Mouse (Mus musculus) hindbrain, postnatal 0 days (tissue): Measurements from ENCODE around the gene Tdrkh. TPM values are rescaled to one million over a fixed set of nuclear protein-coding genes. Genes with fewer than 3 reads are reported as not detected.

Experiments
- ATAC-seq: fragments of 200-750 bp; cut with Nextera tagmentation; 2 replicates; pipeline ENCODE4 v1.8.0; 2017; ENCODE audit warnings: mild to moderate bottlenecking, moderate TSS enrichment, moderate library complexity
- DNase-seq: peaks from one replicate; pipeline ENCODE4 v3.0.0-alpha.2; 2015; ENCODE audit warnings: low spot score
- H3K27ac ChIP-seq: fragments of 300-500 bp; sonication (generic); 2 replicates; pipeline ENCODE4 v1.5.1; 2014; ENCODE audit warnings: mild to moderate bottlenecking
- H3K27me3 ChIP-seq: fragments of 300-500 bp; sonication (generic); 2 replicates; pipeline ENCODE4 v1.6.1; 2014; ENCODE audit warnings: low read length, mixed read lengths; ENCODE audit not compliant: insufficient read depth
- H3K36me3 ChIP-seq: fragments of 300-500 bp; sonication (generic); 2 replicates; pipeline ENCODE4 v1.6.1; 2014; ENCODE audit warnings: low read length, mixed read lengths; ENCODE audit not compliant: insufficient read depth
- H3K4me1 ChIP-seq: fragments of 300-500 bp; sonication (generic); 2 replicates; pipeline ENCODE4 v1.6.1; 2014; ENCODE audit warnings: antibody characterized with exemption, low read length, mixed read lengths; ENCODE audit not compliant: insufficient read depth
- H3K4me2 ChIP-seq: fragments of 300-500 bp; sonication (generic); 2 replicates; pipeline ENCODE4 v1.6.1; 2014; ENCODE audit warnings: low read depth, mild to moderate bottlenecking, low read length, moderate library complexity, mixed read lengths
- H3K4me3 ChIP-seq: fragments of 300-500 bp; sonication (generic); 2 replicates; pipeline ENCODE4 v1.5.1; 2014; ENCODE audit warnings: low read length
- H3K9ac ChIP-seq: fragments of 300-500 bp; sonication (generic); replicated peaks from 2 replicates; pipeline ENCODE4 v1.6.1; 2014; ENCODE audit warnings: mild to moderate bottlenecking, low read length, moderate library complexity, mixed read lengths
- H3K9me3 ChIP-seq: fragments of 300-500 bp; sonication (generic); 2 replicates; pipeline ENCODE4 v1.6.1; 2016; ENCODE audit warnings: low read length, mixed read lengths
- CTCF ChIP-seq: IDR thresholded peaks from 2 replicates; pipeline ENCODE4 v1.5.1; 2016; ENCODE audit warnings: antibody characterized with exemption, control low read depth, low read depth
- whole genome bisulfite sequencing: fragments of 180-500 bp; shearing (Covaris S2); extraction: QIAGEN DNeasy Blood & Tissue Kit; methylation state at CpG from one replicate; pipeline ENCODE4 v1.1.7; 2014; 5-methylcytosine and 5-hydroxymethylcytosine counted together
- polyA plus RNA-seq: library from polyadenylated mRNA; unstranded; fragments of >200 nt; fragmentation: Nextera tagmentation; extraction: Ambion mirVana; gene quantifications from 2 replicates; pipeline ENCODE4 v1.2.1, GENCODE M21; 2015
- total RNA-seq: library from RNA; depleted of rRNA; stranded (reverse); fragments of >200 nt; gene quantifications from 2 replicates; pipeline ENCODE4 v1.2.3, GENCODE M21; 2014; rRNA removed

Gene Tdrkh
- total RNA-seq (11.8 and 13.7 TPM in 2 replicates), polyA plus RNA-seq (46.8 and 48.6 TPM in 2 replicates)

GRCm38 (mm10) chr3:94413031-94413679 is at the start of gene Tdrkh:
TSS of gene Tdrkh (plus strand) at chr3:94413273.
- H3K27me3 ChIP-seq: no peaks in the 10 kb centered on the region
- peak within 1 kb of the TSS; percentile 57 for H3K4me3 ChIP-seq
- peak within 1 kb of the TSS; percentile 62 for H3K9ac ChIP-seq
- H3K4me1 ChIP-seq: no peaks in the 10 kb centered on the region
- DNase-seq (peak; percentile 99), ATAC-seq (peak; percentile 99)
- WGBS: 3% methylated on average over 52 of the region's 52 CpGs
- H3K36me3 ChIP-seq: no peaks in the 10 kb centered on the region
- H3K27ac ChIP-seq: peak within 1 kb of the TSS; percentile 71
- H3K4me2 ChIP-seq: peak within 1 kb of the TSS; percentile 89
- peak; percentile 47 for TF ChIP-seq CTCF
- H3K9me3 ChIP-seq: no peaks in the 10 kb centered on the region

GRCm38 (mm10) chr3:94363291-94364153 is 49.6 kb upstream of the Tdrkh start:
- 6% methylated on average over 97 of the region's 97 CpGs for WGBS

DNA sequence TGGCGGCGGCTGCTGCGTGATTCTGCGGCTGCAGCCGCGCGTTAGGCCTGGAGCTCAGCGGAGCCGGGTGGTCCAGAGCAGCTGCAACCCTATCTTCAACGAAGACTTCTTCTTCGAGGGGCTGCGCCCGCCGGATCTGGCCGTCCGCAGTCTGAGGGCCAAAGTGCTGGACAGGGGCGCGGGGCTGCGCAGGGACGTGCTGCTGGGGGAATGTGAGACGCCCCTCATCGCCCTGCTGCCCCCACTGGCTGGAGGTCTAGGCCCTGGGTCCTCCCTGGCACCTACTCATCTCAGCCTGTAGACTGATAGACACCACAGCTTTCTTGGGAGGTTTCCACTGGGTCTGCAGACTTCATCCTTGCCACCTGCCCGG is 48.9 kb upstream of the Tdrkh start:
- no peaks in the 10 kb centered on the region for H3K9me3 ChIP-seq
- no peak; the same call in 1 of the 2 replicates for TF ChIP-seq CTCF
- H3K4me3 ChIP-seq: peak overlapping the region; percentile 49
- H3K27ac ChIP-seq: peak overlapping the region; percentile 56; the same call in 1 of the 2 replicates
- DNase-seq (no peak), ATAC-seq (peak; percentile 39)
- peak overlapping the region; percentile 76 for H3K4me2 ChIP-seq
- no peaks in the 10 kb centered on the region; the same call in 1 of the 2 replicates for H3K4me1 ChIP-seq
- H3K27me3 ChIP-seq: no peaks in the 10 kb centered on the region
- WGBS: 5% methylated on average over 23 of the region's 23 CpGs
- peak overlapping the region; percentile 80 for H3K9ac ChIP-seq
- H3K36me3 ChIP-seq: no peaks in the 10 kb centered on the region

More at GRCm38 (mm10) chr3:94363291-94364153, 49.6 kb upstream of the Tdrkh start:
- H3K27me3 ChIP-seq: no peaks in the 10 kb centered on the region
- H3K36me3 ChIP-seq: no peaks in the 10 kb centered on the region
- H3K4me1 ChIP-seq: no peaks in the 10 kb centered on the region; the same call in 1 of the 2 replicates
- H3K4me2 ChIP-seq: peak overlapping the region; percentile 76
- peak overlapping the region; percentile 49 for H3K4me3 ChIP-seq
- H3K27ac ChIP-seq: peak overlapping the region; percentile 56; the same call in 1 of the 2 replicates
- no peaks in the 10 kb centered on the region for H3K9me3 ChIP-seq
- peak; percentile 65 for DNase-seq
- no peak for TF ChIP-seq CTCF
- H3K9ac ChIP-seq: peak overlapping the region; percentile 80
- ATAC-seq: peak; percentile 65

- H3K9ac ChIP-seq: no peak overlapping the region
- DNase-seq: peak; percentile 89
- 24% methylated on average over 3 of the region's 3 CpGs for WGBS
- H3K27me3 ChIP-seq: no peaks in the 10 kb centered on the region
- peak; percentile 59; the same call in 1 of the 2 replicates for ATAC-seq
- H3K4me2 ChIP-seq: no peak overlapping the region
- H3K9me3 ChIP-seq: no peaks in the 10 kb centered on the region
- no peak overlapping the region for H3K4me3 ChIP-seq
- peak; percentile 97 for TF ChIP-seq CTCF
- no peaks in the 10 kb centered on the region for H3K36me3 ChIP-seq
- H3K4me1 ChIP-seq: no peaks in the 10 kb centered on the region; the same call in 1 of the 2 replicates
- H3K27ac ChIP-seq: no peak overlapping the region
These were observed 46.3 kb upstream of the Tdrkh start for GRCm38 (mm10) chr3:94366761-94367160.

GRCm38 (mm10) chr3:94367511-94367910 is 45.6 kb upstream of the Tdrkh start:
- DNase-seq: no peak
- 89% methylated on average over 6 of the region's 6 CpGs for WGBS
- no peak for ATAC-seq
- Histone ChIP-seq H3K4me1 (no peaks in the 10 kb centered on the region; the same call in 1 of the 2 replicates), H3K36me3 (no peaks in the 10 kb centered on the region), H3K9me3 (no peaks in the 10 kb centered on the region), H3K9ac (no peak overlapping the region), H3K4me2 (no peak overlapping the region), H3K4me3 (no peak overlapping the region), H3K27ac (no peak overlapping the region), H3K27me3 (no peaks in the 10 kb centered on the region)
- TF ChIP-seq CTCF: no peak

DNA sequence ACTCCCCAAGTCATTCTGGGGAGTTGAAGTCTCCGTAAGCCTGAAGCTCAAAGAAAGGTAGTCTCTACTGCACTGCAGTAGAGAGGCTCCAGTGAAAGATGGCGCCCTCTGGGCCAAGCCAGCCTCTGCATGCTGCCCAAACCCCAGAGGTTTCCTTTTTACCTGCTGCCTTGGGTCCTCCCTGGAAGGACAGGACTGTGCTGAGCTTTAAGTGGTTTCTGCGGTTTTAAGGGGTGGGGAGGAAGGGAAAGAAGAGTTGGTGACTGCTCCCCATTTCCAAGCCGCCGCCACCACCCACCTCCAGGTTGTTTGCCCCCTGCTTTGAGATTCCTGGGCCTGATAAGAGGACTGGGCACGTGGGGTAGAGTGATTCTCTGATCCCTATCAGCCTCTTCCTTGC is 44.4 kb upstream of the Tdrkh start:
- H3K27me3 ChIP-seq: no peaks in the 10 kb centered on the region
- TF ChIP-seq CTCF: no peak
- no peak overlapping the region for H3K4me3 ChIP-seq
- no peak overlapping the region for H3K27ac ChIP-seq
- no peak for DNase-seq
- H3K36me3 ChIP-seq: no peaks in the 10 kb centered on the region
- WGBS: 73% methylated on average over 6 of the region's 6 CpGs
- no peak overlapping the region for H3K9ac ChIP-seq
- no peaks in the 10 kb centered on the region for H3K9me3 ChIP-seq
- ATAC-seq: no peak
- peaks cover 10% of the 10 kb centered on the region; the same call in 1 of the 2 replicates for H3K4me1 ChIP-seq
- no peak overlapping the region for H3K4me2 ChIP-seq
